Mouse (Mus musculus): ENCODE results near the gene Kdm6b. TPM values are rescaled to one million over a fixed set of nuclear protein-coding genes. Genes with fewer than 3 reads are reported as not detected.
A peak's percentile ranks its signal among the peaks of the same experiment; 100 is the strongest.

Kdm6b gene
- polyA plus RNA-seq, 1 experiment from 2014 or later = 15.0 TPM

DNA sequence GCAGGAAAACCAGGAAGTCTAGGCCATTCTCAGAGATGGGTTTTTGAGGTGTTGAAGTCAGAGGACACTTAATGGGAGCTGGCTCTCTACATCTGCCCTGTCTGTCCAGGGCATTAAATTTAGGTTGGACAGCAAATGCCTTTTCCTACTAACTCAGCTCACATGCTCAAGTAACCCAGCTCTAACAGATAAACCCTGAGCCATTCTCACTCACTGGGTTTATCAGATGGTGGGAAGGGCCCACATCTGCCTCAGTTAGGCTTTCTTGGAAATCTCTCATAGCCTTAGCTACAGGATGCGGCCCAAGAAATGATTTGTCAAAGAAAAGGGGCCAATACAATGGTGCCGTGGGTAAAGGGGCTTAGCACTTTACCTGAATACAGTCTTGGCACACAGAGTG is 12.8 kb upstream of the Kdm6b start:
- H3K27ac ChIP-seq = no peak overlapping the region
- H3K4me3 ChIP-seq (ENCODE audit: inconsistent target) = no peak overlapping the region
- H3K36me3 ChIP-seq (ENCODE audit: inconsistent target) = no peaks in the 10 kb centered on the region
- WGBS (ENCODE audit: missing documents) = 100% methylated on average over 2 of the region's 2 CpGs
- no peaks in the 10 kb centered on the region for H3K79me2 ChIP-seq (ENCODE audit: inconsistent target)

DNA sequence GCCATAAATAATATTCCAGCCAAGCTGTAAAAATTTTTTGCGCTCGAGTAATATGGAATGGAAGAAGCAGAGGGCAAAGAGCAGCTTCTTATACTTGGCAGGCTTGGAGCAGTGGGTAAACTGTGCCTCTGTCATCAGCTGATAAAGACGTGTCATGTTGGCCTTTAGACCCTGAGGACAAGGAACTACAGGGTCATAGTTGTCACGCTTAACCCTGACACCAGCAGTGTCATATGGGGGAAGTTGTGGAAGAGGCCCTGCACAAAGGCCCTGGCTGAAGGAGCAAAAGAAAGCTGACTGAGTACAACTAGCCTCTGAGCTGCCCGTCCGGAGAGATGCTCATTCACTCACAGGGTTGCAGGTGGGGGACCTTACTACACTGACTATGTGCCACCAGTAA is 10.4 kb upstream of the Kdm6b start:
- Histone ChIP-seq H3K4me3 (ENCODE audit: inconsistent target) (no peak overlapping the region), H3K27ac (peak overlapping the region; percentile 39), H3K79me2 (ENCODE audit: inconsistent target) (no peaks in the 10 kb centered on the region), H3K36me3 (ENCODE audit: inconsistent target) (no peaks in the 10 kb centered on the region)
- WGBS (ENCODE audit: missing documents) = 42% methylated on average over 6 of the region's 6 CpGs

- Histone ChIP-seq H3K36me3 (ENCODE audit: inconsistent target) (no peaks in the 10 kb centered on the region), H3K79me2 (ENCODE audit: inconsistent target) (no peaks in the 10 kb centered on the region), H3K4me3 (ENCODE audit: inconsistent target) (no peak overlapping the region), H3K27ac (no peak overlapping the region)
- 90% methylated on average over 10 of the region's 10 CpGs for WGBS (ENCODE audit: missing documents)
Observed at GRCm38 (mm10) chr11:69422842-69423241, 9.4 kb upstream of the Kdm6b start.

DNA sequence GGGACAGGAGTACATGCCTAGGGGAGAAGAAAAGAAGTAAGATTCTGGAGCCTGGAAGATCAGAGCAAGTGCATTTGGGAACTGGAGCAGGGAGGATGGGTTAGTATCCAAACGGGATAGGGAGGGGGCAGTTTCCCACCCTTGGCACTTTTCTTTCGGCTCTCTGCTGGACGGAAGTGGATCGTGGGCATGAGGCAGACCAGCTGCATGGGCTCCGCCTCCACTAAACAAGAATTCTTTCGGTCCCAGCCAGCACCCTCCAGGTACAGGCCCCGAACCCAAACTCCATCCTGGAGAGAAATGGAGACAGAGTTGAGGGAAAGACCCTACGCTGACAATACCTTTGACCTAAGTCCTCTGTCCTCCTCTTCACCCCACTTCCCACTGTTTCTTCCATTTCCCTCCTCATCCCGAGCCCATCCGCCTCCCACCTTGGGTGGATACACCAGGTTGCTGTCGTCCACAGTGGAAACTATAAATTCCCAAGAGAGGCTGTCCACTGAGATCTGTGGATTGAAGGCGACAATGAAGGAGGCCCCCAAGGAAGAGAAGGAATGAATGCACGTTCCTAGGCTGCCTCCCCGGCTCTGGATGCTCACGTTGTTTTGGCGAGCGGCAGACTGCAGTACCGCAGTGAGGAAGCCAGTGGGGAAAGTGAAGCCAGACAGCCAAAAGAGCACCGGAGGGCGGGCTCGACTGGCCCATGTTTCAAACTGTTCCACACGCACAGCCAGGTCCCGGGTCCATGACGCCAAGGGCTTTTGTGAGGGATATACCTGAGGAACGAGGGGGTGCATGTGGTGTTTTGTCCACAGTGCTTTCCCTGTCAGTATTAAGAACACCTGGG is 7.9 kb upstream of the Kdm6b start:
- Histone ChIP-seq H3K36me3 (ENCODE audit: inconsistent target) (no peaks in the 10 kb centered on the region), H3K27ac (no peak overlapping the region), H3K4me3 (ENCODE audit: inconsistent target) (no peak overlapping the region), H3K79me2 (ENCODE audit: inconsistent target) (no peaks in the 10 kb centered on the region)
- WGBS (ENCODE audit: missing documents) = 61% methylated on average over 25 of the region's 25 CpGs

GRCm38 (mm10) chr11:69420554-69421000 is 7.1 kb upstream of the Kdm6b start:
- Histone ChIP-seq H3K36me3 (ENCODE audit: inconsistent target) (no peaks in the 10 kb centered on the region), H3K79me2 (ENCODE audit: inconsistent target) (no peaks in the 10 kb centered on the region), H3K27ac (no peak overlapping the region), H3K4me3 (ENCODE audit: inconsistent target) (no peak overlapping the region)
- WGBS (ENCODE audit: missing documents) = 51% methylated on average over 10 of the region's 10 CpGs

GRCm38 (mm10) chr11:69419813-69420553 is 6.5 kb upstream of the Kdm6b start:
- Histone ChIP-seq H3K36me3 (ENCODE audit: inconsistent target) (no peaks in the 10 kb centered on the region), H3K4me3 (ENCODE audit: inconsistent target) (peak overlapping the region; percentile 34), H3K79me2 (ENCODE audit: inconsistent target) (no peaks in the 10 kb centered on the region), H3K27ac (peak overlapping the region; percentile 80)
- WGBS (ENCODE audit: missing documents) = 4% methylated on average over 18 of the region's 31 CpGs

GRCm38 (mm10) chr11:69419443-69419812 is 6.0 kb upstream of the Kdm6b start:
- Histone ChIP-seq H3K79me2 (ENCODE audit: inconsistent target) (no peaks in the 10 kb centered on the region), H3K4me3 (ENCODE audit: inconsistent target) (peak overlapping the region; percentile 34), H3K36me3 (ENCODE audit: inconsistent target) (no peaks in the 10 kb centered on the region), H3K27ac (peak overlapping the region; percentile 80)
- 1% methylated on average over 18 of the region's 19 CpGs for WGBS (ENCODE audit: missing documents)

- Histone ChIP-seq H3K4me3 (ENCODE audit: inconsistent target) (peak overlapping the region; percentile 36), H3K79me2 (ENCODE audit: inconsistent target) (no peaks in the 10 kb centered on the region), H3K27ac (peak overlapping the region; percentile 80), H3K36me3 (ENCODE audit: inconsistent target) (no peaks in the 10 kb centered on the region)
- WGBS (ENCODE audit: missing documents) = under 1% methylated on average over 43 of the region's 45 CpGs
Observed at GRCm38 (mm10) chr11:69418481-69419442, 5.3 kb upstream of the Kdm6b start.

DNA sequence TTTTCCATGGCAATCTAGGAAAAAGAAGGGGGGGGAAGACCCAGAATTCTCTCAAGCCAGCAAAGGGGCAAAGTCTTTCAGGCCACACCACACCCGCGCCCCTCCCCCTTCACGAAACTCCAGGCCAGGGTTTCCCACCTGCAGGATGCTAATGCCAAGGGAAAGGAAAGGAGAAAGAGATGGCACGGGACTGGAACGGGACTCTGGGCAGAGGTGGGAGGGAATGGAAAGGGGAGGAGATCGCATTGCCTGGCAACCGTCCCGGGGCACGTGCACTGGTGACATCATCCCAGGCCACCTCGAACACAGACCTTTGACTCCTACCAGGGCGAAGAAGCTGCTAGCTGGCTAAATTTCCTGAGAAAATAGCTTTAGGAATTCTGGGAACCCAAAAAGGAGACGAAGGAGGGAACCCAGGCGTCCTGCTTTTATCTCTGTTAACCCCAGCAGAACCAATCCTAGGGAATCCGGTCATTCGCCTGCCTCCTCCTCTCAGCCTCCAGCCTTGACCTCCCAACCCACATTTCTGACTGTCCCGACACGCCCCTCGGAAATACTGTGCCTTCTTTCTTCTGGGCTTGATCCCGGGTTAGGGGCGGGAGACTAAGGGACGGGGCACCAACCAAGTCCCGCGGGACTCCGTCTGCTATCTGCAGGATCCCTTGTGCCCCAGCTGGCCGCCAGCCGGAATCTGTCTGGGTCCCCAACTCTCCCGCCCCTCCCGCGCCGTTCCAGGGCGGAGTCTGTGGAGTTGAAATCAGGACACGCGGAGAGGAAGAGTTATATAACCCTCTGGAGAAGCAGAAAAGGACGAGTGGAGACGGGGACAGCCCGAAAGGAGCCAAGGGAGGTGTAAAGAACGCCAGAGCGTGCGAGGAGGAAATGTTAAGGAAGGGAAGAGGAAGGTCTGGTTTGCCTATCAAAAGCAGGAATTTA is 4.2 kb upstream of the Kdm6b start:
- Histone ChIP-seq H3K36me3 (ENCODE audit: inconsistent target) (no peaks in the 10 kb centered on the region), H3K79me2 (ENCODE audit: inconsistent target) (no peaks in the 10 kb centered on the region), H3K27ac (peak overlapping the region; percentile 80), H3K4me3 (ENCODE audit: inconsistent target) (peak overlapping the region; percentile 36)
- WGBS (ENCODE audit: missing documents) = under 1% methylated on average over 39 of the region's 39 CpGs

DNA sequence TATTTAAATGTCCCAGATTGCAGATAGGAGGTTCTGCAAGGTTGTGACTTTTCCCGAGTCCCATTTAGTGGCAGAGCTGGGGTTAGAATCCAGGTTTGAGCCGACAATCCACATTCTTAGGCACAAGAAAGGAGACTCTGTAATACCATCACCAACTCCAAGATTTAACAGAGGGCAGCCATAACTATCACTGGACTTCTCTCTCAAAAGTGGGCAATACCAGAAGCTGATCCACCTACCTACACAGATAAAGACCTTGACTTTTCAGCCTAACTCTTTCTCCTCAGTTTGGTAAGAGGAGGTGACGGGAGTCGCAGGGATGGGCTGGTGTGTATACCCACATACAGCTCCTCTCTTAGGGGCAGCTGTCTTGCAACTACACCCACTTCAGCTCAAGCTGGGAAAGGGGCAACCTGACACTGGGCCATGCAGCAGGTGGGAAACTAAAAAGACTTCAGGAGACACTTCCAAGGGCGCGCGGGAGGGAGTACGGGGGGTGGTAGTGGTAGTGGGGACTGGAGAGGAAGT is 3.5 kb upstream of the Kdm6b start:
- Histone ChIP-seq H3K27ac (peak overlapping the region; percentile 80; the same call in 1 of the 2 replicates), H3K4me3 (ENCODE audit: inconsistent target) (no peak overlapping the region), H3K36me3 (ENCODE audit: inconsistent target) (no peaks in the 10 kb centered on the region), H3K79me2 (ENCODE audit: inconsistent target) (no peaks in the 10 kb centered on the region)
- WGBS (ENCODE audit: missing documents) = 48% methylated on average over 8 of the region's 8 CpGs

- no peaks in the 10 kb centered on the region for H3K79me2 ChIP-seq (ENCODE audit: inconsistent target)
- H3K4me3 ChIP-seq (ENCODE audit: inconsistent target) = no peak overlapping the region; the same call in 1 of the 2 replicates
- H3K27ac ChIP-seq = no peak overlapping the region
- H3K36me3 ChIP-seq (ENCODE audit: inconsistent target) = no peaks in the 10 kb centered on the region
- WGBS (ENCODE audit: missing documents) = 23% methylated on average over 4 of the region's 4 CpGs
Observed at GRCm38 (mm10) chr11:69416509-69416908, 3.0 kb upstream of the Kdm6b start.

DNA sequence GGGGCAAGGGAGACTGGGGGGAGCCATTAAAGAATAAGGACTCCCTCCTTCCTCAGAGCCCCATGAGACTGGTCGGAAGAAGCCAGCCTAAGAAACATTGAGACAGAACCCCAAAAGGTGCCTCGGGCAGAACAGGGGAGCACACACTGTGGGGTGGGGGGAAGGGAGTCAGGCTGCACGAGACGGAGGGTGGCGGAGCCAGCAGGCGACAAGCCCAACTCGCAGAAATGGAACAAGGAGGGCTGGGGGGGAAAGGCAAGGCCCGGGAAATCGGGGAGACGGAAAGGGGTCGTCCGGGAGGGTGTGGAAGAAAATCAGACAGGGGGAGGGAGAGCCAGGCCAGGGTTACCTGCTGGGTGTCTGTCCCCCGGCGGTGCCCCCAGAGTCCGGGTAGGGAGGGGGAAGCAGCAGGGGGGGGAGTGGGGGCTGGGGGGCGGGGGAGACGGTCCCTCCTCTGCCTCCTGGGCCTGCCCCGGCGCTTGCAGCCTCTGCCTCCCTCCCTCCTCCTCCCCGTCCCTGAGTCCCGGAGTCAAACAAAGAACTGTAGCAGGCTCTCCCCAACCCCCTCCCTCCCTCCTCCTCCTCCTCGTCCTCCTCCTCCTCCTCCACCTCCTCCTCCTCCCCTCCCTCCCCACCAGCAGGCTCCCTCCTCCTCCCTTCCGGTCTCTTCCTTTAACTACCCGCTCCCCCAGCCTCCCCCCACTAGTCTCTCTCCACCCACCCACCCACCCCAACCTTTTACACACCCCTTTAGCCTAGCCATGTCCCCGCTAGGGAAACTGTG is 2.4 kb upstream of the Kdm6b start:
- Histone ChIP-seq H3K36me3 (ENCODE audit: inconsistent target) (no peaks in the 10 kb centered on the region), H3K79me2 (ENCODE audit: inconsistent target) (no peaks in the 10 kb centered on the region), H3K27ac (peak overlapping the region; percentile 22), H3K4me3 (ENCODE audit: inconsistent target) (peak overlapping the region; percentile 10; the same call in 1 of the 2 replicates)
- WGBS (ENCODE audit: missing documents) = 23% methylated on average over 12 of the region's 25 CpGs

- H3K4me3 ChIP-seq (ENCODE audit: inconsistent target) = peak overlapping the region; percentile 10; the same call in 1 of the 2 replicates
- peak overlapping the region; percentile 22 for H3K27ac ChIP-seq
- H3K79me2 ChIP-seq (ENCODE audit: inconsistent target) = no peaks in the 10 kb centered on the region
- no peaks in the 10 kb centered on the region for H3K36me3 ChIP-seq (ENCODE audit: inconsistent target)
- 32% methylated on average over 3 of the region's 3 CpGs for WGBS (ENCODE audit: missing documents)
Observed at GRCm38 (mm10) chr11:69415327-69415667, 1.8 kb upstream of the Kdm6b start.
